In the genomic region with DNA sequence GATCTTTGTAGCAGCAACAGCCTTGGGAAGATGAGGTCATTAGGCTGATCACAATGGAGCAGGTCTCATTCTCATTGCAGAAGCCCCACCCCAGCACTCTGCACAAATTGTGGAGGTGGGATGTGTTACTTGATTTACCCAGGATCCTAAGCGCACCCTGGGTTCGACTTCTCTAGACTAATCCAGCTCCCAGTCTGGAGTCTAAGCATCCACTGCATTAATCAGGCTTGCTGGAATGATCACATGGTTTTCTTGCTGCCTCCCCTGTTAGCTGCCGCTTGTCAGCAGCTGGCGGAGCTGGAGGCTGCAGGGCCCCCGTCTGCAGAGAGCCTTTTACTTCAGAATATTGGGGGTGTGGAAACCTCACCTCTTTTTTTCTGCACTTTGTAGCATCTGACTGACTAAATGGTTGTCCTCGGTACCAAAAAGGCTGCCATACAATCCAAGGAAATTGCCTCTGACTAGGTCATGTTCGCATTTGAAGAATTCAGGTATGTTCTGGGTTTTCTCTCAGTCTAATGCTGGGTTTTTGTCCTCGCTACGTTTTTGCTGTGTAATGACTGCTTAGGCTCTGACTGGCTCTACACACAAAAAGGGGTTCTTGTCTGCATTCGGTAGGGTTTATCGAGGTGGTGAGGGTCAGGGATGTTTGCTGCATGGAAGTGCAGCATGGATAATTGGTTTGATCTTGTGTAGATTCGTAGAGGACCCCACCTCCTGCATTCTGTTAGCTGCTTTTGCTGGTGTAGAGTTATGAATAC, we compare ENCODE assay signal across 9 mouse cellular contexts. TPM values are rescaled to one million over a fixed set of nuclear protein-coding genes. Genes with fewer than 3 reads are reported as not detected.
DNase-seq lines count a peak whose midpoint lies in the region; ATAC-seq and TF ChIP-seq lines count a peak whose summit lies in the region.
"Had no signal": no experiment of that assay in that cellular context is flagged by ENCODE, and none has a peak within 500 bp of the region (broad histone marks: within the 10 kb centered on the region; RNA-seq: fewer than 3 reads in every experiment).

No protein-coding gene starts in this region.

- no peaks in the 10 kb centered on the region for H3K27me3 ChIP-seq in embryonic facial prominence, embryonic 12.5 days
- H3K27me3 ChIP-seq in hindbrain, postnatal 0 days (ENCODE audit: insufficient read depth, low read length): no peaks in the 10 kb centered on the region
- H3K27me3 ChIP-seq in neural tube, embryonic 13.5 days: no peaks in the 10 kb centered on the region
- H3K27me3 ChIP-seq in kidney, embryonic 16.5 days (ENCODE audit: insufficient read depth, low read length): no peaks in the 10 kb centered on the region
- no peaks in the 10 kb centered on the region for H3K27me3 ChIP-seq in cerebellum, adult 2 months (ENCODE audit: control insufficient read depth, insufficient read depth, low read length)

- H3K9ac ChIP-seq in embryonic facial prominence, embryonic 12.5 days: no peak overlapping the region
- H3K9ac ChIP-seq in hindbrain, postnatal 0 days (replicated peaks; ENCODE audit: low read length): peak overlapping the region; percentile 49
- peak overlapping the region; percentile 65 for H3K9ac ChIP-seq in neural tube, embryonic 13.5 days
- no peak overlapping the region for H3K9ac ChIP-seq in kidney, embryonic 16.5 days (replicated peaks; ENCODE audit: low read length)

- peak; percentile 8; the same call in 1 of the 2 replicates for TF ChIP-seq POLR2A in brain, embryonic 14.5 days (IDR thresholded peaks at IDR 0.05; ENCODE audit: borderline replicate concordance, extremely low read depth, insufficient read depth, insufficient read length, poor library complexity, severe bottlenecking)
- no peak for TF ChIP-seq POLR2A in cerebellum, adult 2 months (IDR thresholded peaks at IDR 0.05; ENCODE audit: borderline replicate concordance, insufficient read depth, low read length)

- no peak overlapping the region for H3K4me3 ChIP-seq in embryonic facial prominence, embryonic 12.5 days
- peak overlapping the region; percentile 41 for H3K4me3 ChIP-seq in hindbrain, postnatal 0 days (ENCODE audit: low read length)
- H3K4me3 ChIP-seq in neural tube, embryonic 13.5 days: peak overlapping the region; percentile 22
- no peak overlapping the region for H3K4me3 ChIP-seq in kidney, embryonic 16.5 days (ENCODE audit: low read length)
- no peak overlapping the region for H3K4me3 ChIP-seq in cerebellum, adult 2 months (replicated peaks; ENCODE audit: insufficient read depth, low read depth, low read length)

- H3K36me3 ChIP-seq in embryonic facial prominence, embryonic 12.5 days: no peaks in the 10 kb centered on the region
- H3K36me3 ChIP-seq in hindbrain, postnatal 0 days (ENCODE audit: insufficient read depth, low read length): no peaks in the 10 kb centered on the region
- no peaks in the 10 kb centered on the region for H3K36me3 ChIP-seq in neural tube, embryonic 13.5 days
- no peaks in the 10 kb centered on the region for H3K36me3 ChIP-seq in kidney, embryonic 16.5 days (ENCODE audit: insufficient read depth, low read length)

- no peak for TF ChIP-seq CTCF in brain, embryonic 14.5 days (IDR thresholded peaks at IDR 0.05; ENCODE audit: borderline replicate concordance, extremely low read depth, insufficient read depth, insufficient read length)
- no peak for TF ChIP-seq CTCF in hindbrain, postnatal 0 days (IDR thresholded peaks at IDR 0.05; ENCODE audit: low read depth)
- no peak for TF ChIP-seq CTCF in cerebellum, adult 2 months (IDR thresholded peaks at IDR 0.05; ENCODE audit: borderline replicate concordance, insufficient read depth, low read depth, low read length)

- no peaks in the 10 kb centered on the region for H3K9me3 ChIP-seq in embryonic facial prominence, embryonic 12.5 days
- no peaks in the 10 kb centered on the region for H3K9me3 ChIP-seq in hindbrain, postnatal 0 days (ENCODE audit: low read length)
- no peaks in the 10 kb centered on the region for H3K9me3 ChIP-seq in neural tube, embryonic 13.5 days
- H3K9me3 ChIP-seq in kidney, embryonic 16.5 days (ENCODE audit: low read length): no peaks in the 10 kb centered on the region

- DNase-seq in brain, embryonic 14.5 days (ENCODE audit: low read depth): peak; percentile 88
- DNase-seq in hindbrain, postnatal 0 days (ENCODE audit: low spot score): peak; percentile 81
- DNase-seq in ovary, postnatal 36 days (ENCODE audit: low spot score): no peak
- no peak for DNase-seq in cerebellum, adult 2 months
- DNase-seq in cerebellum, adult 18-20 months: no peak
- DNase-seq: liver had no signal

- peaks cover 19% of the 10 kb centered on the region for H3K4me1 ChIP-seq in embryonic facial prominence, embryonic 12.5 days
- H3K4me1 ChIP-seq in hindbrain, postnatal 0 days (ENCODE audit: insufficient read depth, low read length): peaks cover 21% of the 10 kb centered on the region
- peaks cover 49% of the 10 kb centered on the region for H3K4me1 ChIP-seq in neural tube, embryonic 13.5 days (replicated peaks)
- peaks cover 3% of the 10 kb centered on the region; the same call in 1 of the 2 replicates for H3K4me1 ChIP-seq in kidney, embryonic 16.5 days (ENCODE audit: insufficient read depth, low read length)
- H3K4me1 ChIP-seq in cerebellum, adult 2 months (ENCODE audit: control insufficient read depth, insufficient read depth, low read length): peaks cover 5% of the 10 kb centered on the region

- H3K27ac ChIP-seq in embryonic facial prominence, embryonic 12.5 days: 0 out of 2 replicates have a peak overlapping the region, but pooled peaks have one; percentile 30
- H3K27ac ChIP-seq in hindbrain, postnatal 0 days: peak overlapping the region; percentile 76
- H3K27ac ChIP-seq in neural tube, embryonic 13.5 days (replicated peaks): peak overlapping the region; percentile 72
- no peak overlapping the region for H3K27ac ChIP-seq in kidney, embryonic 16.5 days (ENCODE audit: low read length)
- no peak overlapping the region for H3K27ac ChIP-seq in cerebellum, adult 2 months (ENCODE audit: insufficient read depth, low read length)

- 43% methylated on average over 12 of the region's 12 CpGs for WGBS in embryonic facial prominence, embryonic 12.5 days
- WGBS in hindbrain, postnatal 0 days: 17% methylated on average over 12 of the region's 12 CpGs
- WGBS in neural tube, embryonic 13.5 days: 42% methylated on average over 12 of the region's 12 CpGs
- 63% methylated on average over 12 of the region's 12 CpGs for WGBS in kidney, embryonic 16.5 days
- 66% methylated on average over 12 of the region's 12 CpGs for WGBS in cerebellum, adult 2 months

- ATAC-seq in embryonic facial prominence, embryonic 12.5 days (ENCODE audit: insufficient number of reproducible peaks, insufficient read depth, low FRiP score, low TSS enrichment): peak; percentile 17; the same call in 1 of the 2 replicates
- peak; percentile 91 for ATAC-seq in hindbrain, postnatal 0 days
- peak; percentile 77 for ATAC-seq in neural tube, embryonic 13.5 days (ENCODE audit: low read depth)
- ATAC-seq in kidney, embryonic 16.5 days (ENCODE audit: low FRiP score, low TSS enrichment): no peak

- peak overlapping the region; percentile 25 for H3K4me2 ChIP-seq in embryonic facial prominence, embryonic 12.5 days (replicated peaks)
- peak overlapping the region; percentile 54 for H3K4me2 ChIP-seq in hindbrain, postnatal 0 days (ENCODE audit: low read depth, low read length)
- peak overlapping the region; percentile 44 for H3K4me2 ChIP-seq in neural tube, embryonic 13.5 days
- no peak overlapping the region for H3K4me2 ChIP-seq in kidney, embryonic 16.5 days (replicated peaks; ENCODE audit: low read depth, low read length)

RNA-seq across cellular contexts. Expression of gene Evl, which starts 51.2 kb away (rescaled TPM):
- polyA plus RNA-seq in brain, embryonic 14.5 days (2012; rRNA removed): 432 and 459 TPM in 2 replicates
- polyA plus RNA-seq in embryonic facial prominence, embryonic 12.5 days (2016; fragmentation: Nextera tagmentation; extraction: Ambion mirVana): 88.5 and 95.1 TPM in 2 replicates
- 178 and 240 TPM in 2 replicates for total RNA-seq in hindbrain, postnatal 0 days (2014; rRNA removed)
- polyA plus RNA-seq in hindbrain, postnatal 0 days (2015; fragmentation: Nextera tagmentation; extraction: Ambion mirVana): 222 and 231 TPM in 2 replicates
- polyA plus RNA-seq in neural tube, embryonic 13.5 days (2015; fragmentation: Nextera tagmentation; extraction: Ambion mirVana): 188 and 208 TPM in 2 replicates
- 40.6 and 42.8 TPM in 2 replicates for polyA plus RNA-seq in kidney, embryonic 16.5 days (2015; fragmentation: Nextera tagmentation; extraction: Ambion mirVana)
- polyA plus RNA-seq in cerebellum, adult 2 months (2012; rRNA removed): 110 and 118 TPM in 2 replicates

Comparison
In these comparisons a context has a peak if more than half of its experiments do, and no peak if none do; other contexts are left out.
1. DNase-seq: peak in brain, embryonic 14.5 days (single experiment) and hindbrain, postnatal 0 days (single experiment); none in ovary, postnatal 36 days (single experiment), cerebellum, adult 2 months (0 of 2) and cerebellum, adult 18-20 months (0 of 2).
2. H3K27ac ChIP-seq: peak in embryonic facial prominence, embryonic 12.5 days (single experiment), hindbrain, postnatal 0 days (single experiment) and neural tube, embryonic 13.5 days (single experiment); none in kidney, embryonic 16.5 days (single experiment) and cerebellum, adult 2 months (single experiment).
3. H3K4me3 ChIP-seq: peak in hindbrain, postnatal 0 days (single experiment) and neural tube, embryonic 13.5 days (single experiment); none in embryonic facial prominence, embryonic 12.5 days (single experiment), kidney, embryonic 16.5 days (single experiment) and cerebellum, adult 2 months (single experiment).
4. H3K9ac ChIP-seq: peak in hindbrain, postnatal 0 days (single experiment) and neural tube, embryonic 13.5 days (single experiment); none in embryonic facial prominence, embryonic 12.5 days (single experiment) and kidney, embryonic 16.5 days (single experiment).